Comparison of ENCODE assay signal across 8 mouse cellular contexts in the genomic region with DNA sequence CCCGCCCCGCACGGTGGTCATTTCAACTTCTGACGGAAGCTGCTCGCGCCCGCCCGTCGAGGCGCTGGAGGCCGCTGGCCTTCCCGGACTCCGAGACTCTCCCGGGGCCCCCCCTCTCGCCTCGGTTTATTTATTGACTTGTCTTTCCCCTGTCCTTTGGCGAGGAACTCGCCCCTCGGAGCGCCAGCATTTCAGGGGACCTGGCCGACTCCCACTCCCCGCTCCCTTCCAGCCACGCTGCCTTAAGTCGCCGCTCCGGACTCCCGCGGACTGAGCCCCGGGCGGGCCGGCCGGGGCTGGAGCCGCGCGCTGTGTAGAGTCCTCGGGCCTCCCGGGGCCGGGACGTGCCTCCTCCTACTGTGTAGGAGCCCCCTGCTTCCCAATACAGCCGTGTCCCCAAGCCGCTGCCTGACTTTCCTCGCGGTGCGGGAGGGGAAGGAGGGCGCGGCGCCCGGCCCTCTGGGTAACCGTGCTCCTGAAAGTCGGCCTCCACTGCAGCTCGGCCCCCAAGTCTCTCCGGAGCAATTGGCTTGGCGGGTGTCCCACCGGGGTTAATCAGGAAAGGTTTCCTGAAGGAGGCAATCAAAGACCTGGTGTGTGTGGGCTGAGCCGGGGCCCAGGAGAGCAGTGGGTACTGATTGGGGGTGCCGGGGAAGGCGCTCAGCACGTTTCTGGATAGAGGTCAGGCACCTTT. TPM values are rescaled to one million over a fixed set of nuclear protein-coding genes. Genes with fewer than 3 reads are reported as not detected.
DNase-seq lines count a peak whose midpoint lies in the region; ATAC-seq and TF ChIP-seq lines count a peak whose summit lies in the region.

No protein-coding gene starts in this region.

- no peaks in the 10 kb centered on the region for H3K9me3 ChIP-seq in forebrain, embryonic 14.5 days (replicated peaks; ENCODE audit: control insufficient read depth, low read length)
- H3K9me3 ChIP-seq in hindbrain, postnatal 0 days (ENCODE audit: low read length): no peaks in the 10 kb centered on the region
- H3K9me3 ChIP-seq in liver, embryonic 12.5 days (replicated peaks): no peaks in the 10 kb centered on the region
- no peaks in the 10 kb centered on the region for H3K9me3 ChIP-seq in neural tube, embryonic 13.5 days

- peaks cover 56% of the 10 kb centered on the region for H3K36me3 ChIP-seq in forebrain, embryonic 14.5 days (ENCODE audit: control insufficient read depth, insufficient read depth, low read length)
- peaks cover 39% of the 10 kb centered on the region for H3K36me3 ChIP-seq in hindbrain, postnatal 0 days (ENCODE audit: insufficient read depth, low read length)
- H3K36me3 ChIP-seq in liver, embryonic 12.5 days: no peaks in the 10 kb centered on the region
- H3K36me3 ChIP-seq in neural tube, embryonic 13.5 days: peaks cover 58% of the 10 kb centered on the region

- H3K4me2 ChIP-seq in forebrain, embryonic 14.5 days (ENCODE audit: low read length): peak overlapping the region; percentile 42
- peak overlapping the region; percentile 48 for H3K4me2 ChIP-seq in hindbrain, postnatal 0 days (ENCODE audit: low read depth, low read length)
- peak overlapping the region; percentile 64 for H3K4me2 ChIP-seq in liver, embryonic 12.5 days
- H3K4me2 ChIP-seq in neural tube, embryonic 13.5 days: peak overlapping the region; percentile 45

- 3% methylated on average over 57 of the region's 58 CpGs for WGBS in forebrain, embryonic 14.5 days
- WGBS in hindbrain, postnatal 0 days: 11% methylated on average over 58 of the region's 58 CpGs
- WGBS in liver, embryonic 12.5 days (ENCODE audit: insufficient replicate concordance): 3% methylated on average over 58 of the region's 58 CpGs
- WGBS in neural tube, embryonic 13.5 days: 6% methylated on average over 57 of the region's 58 CpGs

- H3K27me3 ChIP-seq in forebrain, embryonic 14.5 days (replicated peaks; ENCODE audit: control insufficient read depth, insufficient read depth, low read length): peaks cover 42% of the 10 kb centered on the region
- no peaks in the 10 kb centered on the region for H3K27me3 ChIP-seq in hindbrain, postnatal 0 days (ENCODE audit: insufficient read depth, low read length)
- peaks cover 88% of the 10 kb centered on the region for H3K27me3 ChIP-seq in liver, embryonic 12.5 days (replicated peaks)
- H3K27me3 ChIP-seq in neural tube, embryonic 13.5 days: peaks cover 47% of the 10 kb centered on the region

- no peak overlapping the region for H3K27ac ChIP-seq in forebrain, embryonic 14.5 days (ENCODE audit: low read depth, low read length)
- no peak overlapping the region for H3K27ac ChIP-seq in hindbrain, postnatal 0 days
- no peak overlapping the region for H3K27ac ChIP-seq in liver, embryonic 12.5 days
- no peak overlapping the region for H3K27ac ChIP-seq in neural tube, embryonic 13.5 days (replicated peaks)

- H3K9ac ChIP-seq in forebrain, embryonic 14.5 days (ENCODE audit: low read length): peak overlapping the region; percentile 29; the same call in 1 of the 2 replicates
- H3K9ac ChIP-seq in hindbrain, postnatal 0 days (replicated peaks; ENCODE audit: low read length): 0 out of 2 replicates have a peak overlapping the region, but pooled peaks have one; percentile 40
- H3K9ac ChIP-seq in liver, embryonic 12.5 days: no peak overlapping the region
- 0 out of 2 replicates have a peak overlapping the region, but pooled peaks have one; percentile 26 for H3K9ac ChIP-seq in neural tube, embryonic 13.5 days

- DNase-seq in embryo, embryonic 10.5 days (ENCODE audit: low spot score): peak; percentile 27
- DNase-seq in embryo, embryonic 10 days (ENCODE audit: low spot score): no peak
- DNase-seq in R1 (ENCODE audit: low read depth, low spot score): peak; percentile 45
- DNase-seq in forebrain, embryonic 14.5 days (ENCODE audit: low spot score): peak; percentile 16
- peak; percentile 32 for DNase-seq in hindbrain, postnatal 0 days (ENCODE audit: low spot score)

- TF ChIP-seq CTCF in hindbrain, postnatal 0 days (IDR thresholded peaks at IDR 0.05; ENCODE audit: low read depth): no peak

- peak overlapping the region; percentile 21 for H3K4me3 ChIP-seq in forebrain, embryonic 14.5 days (ENCODE audit: low read depth, low read length)
- peak overlapping the region; percentile 2; the same call in 1 of the 2 replicates for H3K4me3 ChIP-seq in hindbrain, postnatal 0 days (ENCODE audit: low read length)
- H3K4me3 ChIP-seq in liver, embryonic 12.5 days: peak overlapping the region; percentile 43
- peak overlapping the region; percentile 20 for H3K4me3 ChIP-seq in neural tube, embryonic 13.5 days

- peaks cover 7% of the 10 kb centered on the region; the same call in 1 of the 2 replicates for H3K4me1 ChIP-seq in forebrain, embryonic 14.5 days (ENCODE audit: control insufficient read depth, insufficient read depth, low read length)
- H3K4me1 ChIP-seq in hindbrain, postnatal 0 days (ENCODE audit: insufficient read depth, low read length): no peaks in the 10 kb centered on the region
- peaks cover 19% of the 10 kb centered on the region; the same call in 1 of the 2 replicates for H3K4me1 ChIP-seq in liver, embryonic 12.5 days
- H3K4me1 ChIP-seq in neural tube, embryonic 13.5 days (replicated peaks): peaks cover 18% of the 10 kb centered on the region

- peak; percentile 40 for ATAC-seq in forebrain, embryonic 14.5 days
- ATAC-seq in hindbrain, postnatal 0 days: peak; percentile 15; the same call in 1 of the 2 replicates
- peak; percentile 36; the same call in 1 of the 2 replicates for ATAC-seq in liver, embryonic 12.5 days
- ATAC-seq in neural tube, embryonic 13.5 days (ENCODE audit: low read depth): 0 out of 2 replicates have a peak, but pooled peaks have one; percentile 32
- ATAC-seq in frontal cortex, adult (ENCODE audit: low TSS enrichment): no peak

RNA-seq across cellular contexts. Expression of gene Sema6c, which starts 13.1 kb away (rescaled TPM):
- 22.8 and 25.2 TPM in 2 replicates for polyA plus RNA-seq in forebrain, embryonic 14.5 days (2014; fragmentation: Nextera tagmentation; extraction: Ambion mirVana)
- total RNA-seq in hindbrain, postnatal 0 days (2014; rRNA removed): 127 and 172 TPM in 2 replicates
- polyA plus RNA-seq in hindbrain, postnatal 0 days (2015; fragmentation: Nextera tagmentation; extraction: Ambion mirVana): 15.6 and 16.4 TPM in 2 replicates
- polyA plus RNA-seq in liver, embryonic 12.5 days (2016; fragmentation: Nextera tagmentation; extraction: Ambion mirVana): 1.9 and 2.1 TPM in 2 replicates
- 33.8 and 34.3 TPM in 2 replicates for polyA plus RNA-seq in neural tube, embryonic 13.5 days (2015; fragmentation: Nextera tagmentation; extraction: Ambion mirVana)

RNA-seq across cellular contexts. Expression of gene Tnfaip8l2, which starts 31.2 kb away (rescaled TPM):
- polyA plus RNA-seq in forebrain, embryonic 14.5 days (2014; fragmentation: Nextera tagmentation; extraction: Ambion mirVana): 2.6 and 2.9 TPM in 2 replicates
- 1.9 and 2.3 TPM in 2 replicates for total RNA-seq in hindbrain, postnatal 0 days (2014; rRNA removed)
- polyA plus RNA-seq in hindbrain, postnatal 0 days (2015; fragmentation: Nextera tagmentation; extraction: Ambion mirVana): 3.1 and 3.6 TPM in 2 replicates
- 5.1 and 5.3 TPM in 2 replicates for polyA plus RNA-seq in liver, embryonic 12.5 days (2016; fragmentation: Nextera tagmentation; extraction: Ambion mirVana)
- 3.0 and 3.3 TPM in 2 replicates for polyA plus RNA-seq in neural tube, embryonic 13.5 days (2015; fragmentation: Nextera tagmentation; extraction: Ambion mirVana)

RNA-seq across cellular contexts. Expression of gene Lysmd1, which starts 39.5 kb away (rescaled TPM):
- polyA plus RNA-seq in forebrain, embryonic 14.5 days (2014; fragmentation: Nextera tagmentation; extraction: Ambion mirVana): 31.4 and 31.8 TPM in 2 replicates
- 33.4 and 38.5 TPM in 2 replicates for total RNA-seq in hindbrain, postnatal 0 days (2014; rRNA removed)
- polyA plus RNA-seq in hindbrain, postnatal 0 days (2015; fragmentation: Nextera tagmentation; extraction: Ambion mirVana): 39.2 and 42.4 TPM in 2 replicates
- polyA plus RNA-seq in liver, embryonic 12.5 days (2016; fragmentation: Nextera tagmentation; extraction: Ambion mirVana): 7.9 and 8.6 TPM in 2 replicates
- polyA plus RNA-seq in neural tube, embryonic 13.5 days (2015; fragmentation: Nextera tagmentation; extraction: Ambion mirVana): 34.7 and 39.1 TPM in 2 replicates

RNA-seq across cellular contexts. Expression of gene Scnm1, which starts 39.6 kb away (rescaled TPM):
- polyA plus RNA-seq in forebrain, embryonic 14.5 days (2014; fragmentation: Nextera tagmentation; extraction: Ambion mirVana): 99.6 and 107 TPM in 2 replicates
- total RNA-seq in hindbrain, postnatal 0 days (2014; rRNA removed): 44.6 and 56.7 TPM in 2 replicates
- polyA plus RNA-seq in hindbrain, postnatal 0 days (2015; fragmentation: Nextera tagmentation; extraction: Ambion mirVana): 72.1 and 75.7 TPM in 2 replicates
- polyA plus RNA-seq in liver, embryonic 12.5 days (2016; fragmentation: Nextera tagmentation; extraction: Ambion mirVana): 38.2 and 39.7 TPM in 2 replicates
- 96.8 and 98.2 TPM in 2 replicates for polyA plus RNA-seq in neural tube, embryonic 13.5 days (2015; fragmentation: Nextera tagmentation; extraction: Ambion mirVana)

RNA-seq across cellular contexts. Expression of gene Gabpb2, which starts 44.3 kb away (rescaled TPM):
- 4.0 and 4.3 TPM in 2 replicates for polyA plus RNA-seq in forebrain, embryonic 14.5 days (2014; fragmentation: Nextera tagmentation; extraction: Ambion mirVana)
- 8.6 and 9.2 TPM in 2 replicates for total RNA-seq in hindbrain, postnatal 0 days (2014; rRNA removed)
- 2.6 and 2.9 TPM in 2 replicates for polyA plus RNA-seq in hindbrain, postnatal 0 days (2015; fragmentation: Nextera tagmentation; extraction: Ambion mirVana)
- polyA plus RNA-seq in liver, embryonic 12.5 days (2016; fragmentation: Nextera tagmentation; extraction: Ambion mirVana): 11.0 and 11.4 TPM in 2 replicates
- 3.3 and 4.1 TPM in 2 replicates for polyA plus RNA-seq in neural tube, embryonic 13.5 days (2015; fragmentation: Nextera tagmentation; extraction: Ambion mirVana)
